Mouse (Mus musculus) forebrain, postnatal 0 days (tissue): ENCODE results near the gene Six5. TPM values are rescaled to one million over a fixed set of nuclear protein-coding genes. Genes with fewer than 3 reads are reported as not detected.

ENCODE experiments used
- ATAC-seq: fragments of 200-750 bp; cut with Nextera tagmentation; 2 replicates; pipeline ENCODE4 v1.8.0; 2017; ENCODE audit warnings: mild to moderate bottlenecking, moderate library complexity
- DNase-seq: peaks from one replicate; pipeline ENCODE4 v3.0.0-alpha.2; 2015
- H3K27ac ChIP-seq: fragments of 300-500 bp; sonication (generic); 2 replicates; pipeline ENCODE4 v1.5.1; 2014; ENCODE audit warnings: low read depth, mild to moderate bottlenecking, antibody characterized with exemption, low read length, moderate library complexity, mixed read lengths
- H3K27me3 ChIP-seq: fragments of 300-500 bp; sonication (generic); 2 replicates; pipeline ENCODE4 v1.6.1; 2014; ENCODE audit warnings: mild to moderate bottlenecking, low read length, mixed read lengths; ENCODE audit not compliant: insufficient read depth
- H3K36me3 ChIP-seq: fragments of 300-500 bp; sonication (generic); 2 replicates; pipeline ENCODE4 v1.6.1; 2014; ENCODE audit warnings: mild to moderate bottlenecking, moderate library complexity; ENCODE audit not compliant: insufficient read depth
- H3K4me1 ChIP-seq: fragments of 300-500 bp; sonication (generic); 2 replicates; pipeline ENCODE4 v1.6.1; 2014; ENCODE audit warnings: antibody characterized with exemption; ENCODE audit not compliant: insufficient read depth
- H3K4me2 ChIP-seq: fragments of 300-500 bp; sonication (generic); 2 replicates; pipeline ENCODE4 v1.6.1; 2014; ENCODE audit warnings: low read depth, mild to moderate bottlenecking, moderate library complexity
- H3K4me3 ChIP-seq: fragments of 300-500 bp; sonication (generic); 2 replicates; pipeline ENCODE4 v1.5.1; 2014; ENCODE audit warnings: low read depth, low read length, mixed read lengths
- H3K9ac ChIP-seq: fragments of 300-500 bp; sonication (generic); 2 replicates; pipeline ENCODE4 v1.6.1; 2014; ENCODE audit warnings: mild to moderate bottlenecking
- H3K9me3 ChIP-seq: fragments of 300-500 bp; sonication (generic); 2 replicates; pipeline ENCODE4 v1.6.1; 2016; ENCODE audit warnings: low read length
- CTCF ChIP-seq: sonication (generic); IDR thresholded peaks from 2 replicates; pipeline ENCODE4 v1.5.1; 2016; ENCODE audit warnings: antibody characterized with exemption, control low read depth, low read depth
- WGBS: fragments of 180-500 bp; shearing (Covaris S2); extraction: QIAGEN DNeasy Blood & Tissue Kit; methylation state at CpG from one replicate; pipeline ENCODE4 v1.1.7; 2014; 5-methylcytosine and 5-hydroxymethylcytosine counted together
- polyA plus RNA-seq: library from polyadenylated mRNA; unstranded; fragments of >200 nt; fragmentation: Nextera tagmentation; extraction: Ambion mirVana; gene quantifications from 2 replicates; pipeline ENCODE4 v1.2.1, GENCODE M21; 2015
- total RNA-seq: library from RNA; depleted of rRNA; stranded (reverse); fragments of >200 nt; gene quantifications from 2 replicates; pipeline ENCODE4 v1.2.3, GENCODE M21; 2014

The Six5 gene
- total and polyA plus RNA-seq, 2 experiments from 2014 or later: 0.97 to 4.1 TPM

- 55% methylated on average over 3 of the region's 3 CpGs for WGBS
- TF ChIP-seq CTCF: no peak
Observed at GRCm38 (mm10) chr7:19107436-19107835, 13.0 kb downstream of the Six5 start.

GRCm38 (mm10) chr7:19109565-19109964 is 15.2 kb downstream of the Six5 start:
- ATAC-seq: no peak
- DNase-seq: no peak
- peaks cover 3% of the 10 kb centered on the region; the same call in 1 of the 2 replicates for H3K36me3 ChIP-seq
- no peaks in the 10 kb centered on the region for H3K9me3 ChIP-seq
- no peak overlapping the region for H3K4me3 ChIP-seq
- no peak for TF ChIP-seq CTCF
- 81% methylated on average over 1 of the region's 1 CpGs for WGBS
- H3K4me2 ChIP-seq: no peak overlapping the region
- no peak overlapping the region for H3K9ac ChIP-seq
- no peaks in the 10 kb centered on the region for H3K4me1 ChIP-seq
- H3K27ac ChIP-seq: no peak overlapping the region
- no peaks in the 10 kb centered on the region for H3K27me3 ChIP-seq

More at GRCm38 (mm10) chr7:19107436-19107835, 13.0 kb downstream of the Six5 start:
- Histone ChIP-seq H3K4me1 (no peaks in the 10 kb centered on the region), H3K9ac (no peak overlapping the region), H3K4me2 (no peak overlapping the region), H3K9me3 (no peaks in the 10 kb centered on the region), H3K36me3 (peaks cover 3% of the 10 kb centered on the region; the same call in 1 of the 2 replicates), H3K27ac (no peak overlapping the region), H3K27me3 (no peaks in the 10 kb centered on the region), H3K4me3 (no peak overlapping the region)
- ATAC-seq (no peak), DNase-seq (no peak)

GRCm38 (mm10) chr7:19118028-19118771 is 23.8 kb downstream of the Six5 start, which contains the start of gene Gm4969:
TSS of gene Gm4969 (minus strand) at chr7:19118368.
- Histone ChIP-seq H3K27ac (0 out of 2 replicates have a peak within 1 kb of the TSS, but pooled peaks have one; percentile 57), H3K36me3 (no peaks in the 10 kb centered on the region), H3K4me3 (peak within 1 kb of the TSS; percentile 38), H3K4me1 (peaks cover 8% of the 10 kb centered on the region; the same call in 1 of the 2 replicates), H3K9me3 (no peaks in the 10 kb centered on the region), H3K4me2 (peak within 1 kb of the TSS; percentile 55), H3K9ac (peak within 1 kb of the TSS; percentile 47), H3K27me3 (no peaks in the 10 kb centered on the region)
- 23% methylated on average over 62 of the region's 64 CpGs for WGBS
- ATAC-seq (peak; percentile 58), DNase-seq (peak; percentile 89)
- TF ChIP-seq CTCF: no peak; the same call in 1 of the 2 replicates

GRCm38 (mm10) chr7:19119083-19119482 is 24.7 kb downstream of the Six5 start:
- TF ChIP-seq CTCF: no peak
- 91% methylated on average over 8 of the region's 8 CpGs for WGBS
- Histone ChIP-seq H3K27ac (no peak overlapping the region), H3K27me3 (no peaks in the 10 kb centered on the region), H3K9ac (no peak overlapping the region), H3K9me3 (no peaks in the 10 kb centered on the region), H3K4me3 (no peak overlapping the region), H3K4me1 (peaks cover 8% of the 10 kb centered on the region; the same call in 1 of the 2 replicates), H3K36me3 (no peaks in the 10 kb centered on the region), H3K4me2 (no peak overlapping the region)
- DNase-seq (no peak), ATAC-seq (no peak)

GRCm38 (mm10) chr7:19119631-19120429 is 25.4 kb downstream of the Six5 start, which contains the start of gene Fbxo46:
TSS of gene Fbxo46 (plus strand) at chr7:19119859.
- Histone ChIP-seq H3K27ac (peak within 1 kb of the TSS; percentile 78), H3K9me3 (no peaks in the 10 kb centered on the region), H3K4me3 (peak within 1 kb of the TSS; percentile 75), H3K27me3 (no peaks in the 10 kb centered on the region), H3K36me3 (no peaks in the 10 kb centered on the region), H3K4me1 (peaks cover 8% of the 10 kb centered on the region; the same call in 1 of the 2 replicates), H3K4me2 (peak within 1 kb of the TSS; percentile 73), H3K9ac (peak within 1 kb of the TSS; percentile 75)
- WGBS: 4% methylated on average over 34 of the region's 34 CpGs
- ATAC-seq (peak; percentile 97), DNase-seq (peak; percentile 98)
- no peak for TF ChIP-seq CTCF

- ATAC-seq: no peak
Observed at GRCm38 (mm10) chr7:19121686-19122085, 27.3 kb downstream of the Six5 start.

More at GRCm38 (mm10) chr7:19121686-19122085, 27.3 kb downstream of the Six5 start:
- H3K27ac ChIP-seq: no peak overlapping the region
- no peak overlapping the region for H3K4me3 ChIP-seq
- no peaks in the 10 kb centered on the region for H3K9me3 ChIP-seq
- no peaks in the 10 kb centered on the region for H3K27me3 ChIP-seq
- H3K4me2 ChIP-seq: no peak overlapping the region
- no peak for TF ChIP-seq CTCF
- H3K36me3 ChIP-seq: peaks cover under 1% of the 10 kb centered on the region; the same call in 1 of the 2 replicates
- DNase-seq: no peak
- H3K4me1 ChIP-seq: peaks cover 8% of the 10 kb centered on the region; the same call in 1 of the 2 replicates
- H3K9ac ChIP-seq: no peak overlapping the region
- WGBS: 83% methylated on average over 4 of the region's 4 CpGs
